Mouse (Mus musculus) leukemia stem cell, adult 10-12 weeks (primary cell): ENCODE measurements around the gene Fcer2a. TPM values are rescaled to one million over a fixed set of nuclear protein-coding genes. Genes with fewer than 3 reads are reported as not detected.

ENCODE experiments used
- polyA plus RNA-seq: library from polyadenylated mRNA; stranded (reverse); fragments of >175 nt; gene quantifications from 2 replicates; pipeline ENCODE4 v1.2.3, GENCODE M21; 2012; ENCODE audit warnings: low replicate concordance

Gene Fcer2a
- 5.4 and 22.4 TPM in 2 replicates for polyA plus RNA-seq

GRCm38 (mm10) chr8:3694121-3694520 lies at the start of gene Fcer2a:
Gene Fcer2a (minus strand): TSS chr8:3694175.

GRCm38 (mm10) chr8:3720551-3720950 lies 26.6 kb upstream of the Fcer2a start, which contains the start of gene Clec4g:
Gene Clec4g (minus strand): TSS chr8:3720651.

GRCm38 (mm10) chr8:3676131-3676992 lies 17.6 kb downstream of the Fcer2a start, which contains the start of gene Trappc5:
Gene Trappc5 (plus strand): TSS chr8:3676299.

GRCm38 (mm10) chr8:3671980-3672491 lies 21.9 kb downstream of the Fcer2a start, which contains the start of gene Fcor:
Gene Fcor (minus strand): TSS chr8:3672362.

DNA sequence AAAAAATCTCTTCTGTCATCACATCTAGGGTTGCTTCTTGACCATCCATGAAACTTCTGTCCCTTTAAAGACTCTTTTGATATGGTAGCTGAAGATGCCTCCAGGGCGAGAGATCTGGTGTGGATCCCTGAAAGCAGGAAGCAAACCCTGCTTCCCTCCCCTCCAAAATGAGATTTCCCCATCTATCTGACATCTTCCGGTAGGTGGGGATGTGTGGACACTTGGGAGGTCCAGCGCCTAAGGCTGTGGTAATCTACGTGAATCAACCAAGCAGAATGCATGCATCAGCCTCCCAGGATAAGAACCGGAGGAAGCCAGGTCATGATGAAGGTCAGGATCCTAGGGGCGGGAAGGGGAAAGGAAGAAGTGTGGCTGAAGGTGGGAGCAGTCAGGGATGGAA lies 28.5 kb downstream of the Fcer2a start, which contains the start of gene Mcemp1:
TSS of gene Mcemp1 (plus strand) at position 248 of the 400 bp plus-strand sequence.

GRCm38 (mm10) chr8:3655526-3655925 lies 38.4 kb downstream of the Fcer2a start, which contains the start of gene Retn:
Gene Retn (plus strand): TSS chr8:3655770.

Other genes with a start within 250 kb of the Fcer2a start
- 0.23 and 0.54 TPM in 2 replicates for gene Pex11g, start 226.5 kb downstream of the Fcer2a start, polyA plus RNA-seq
- gene Tex45, start 223.3 kb downstream of the Fcer2a start, polyA plus RNA-seq = not detected in 2 replicates
- 3.4 and 6.5 TPM in 2 replicates for gene Zfp358, start 201.0 kb downstream of the Fcer2a start, polyA plus RNA-seq
- 78.2 and 241 TPM in 2 replicates for gene Mcoln1, start 193.7 kb downstream of the Fcer2a start, polyA plus RNA-seq
- 21.4 and 33.0 TPM in 2 replicates for gene Pnpla6, start 178.8 kb downstream of the Fcer2a start, polyA plus RNA-seq
- 0.19 TPM in 1 of 2 replicates, not detected in the other for gene C330021F23Rik, start 126.2 kb downstream of the Fcer2a start, polyA plus RNA-seq
- gene Camsap3, start 106.9 kb downstream of the Fcer2a start, polyA plus RNA-seq = 0.42 and 0.58 TPM in 2 replicates
- gene Xab2, start 72.9 kb downstream of the Fcer2a start, polyA plus RNA-seq = 27.6 and 38.9 TPM in 2 replicates
- 10.9 and 50.5 TPM in 2 replicates for gene Pet100, start 72.6 kb downstream of the Fcer2a start, polyA plus RNA-seq
- not detected in 2 replicates for gene Pcp2, start 68.6 kb downstream of the Fcer2a start, polyA plus RNA-seq
- 95.4 and 315 TPM in 2 replicates for gene Stxbp2, start 63.2 kb downstream of the Fcer2a start, polyA plus RNA-seq
- not detected in 2 replicates for gene Retn, start 38.4 kb downstream of the Fcer2a start, polyA plus RNA-seq
- gene Mcemp1, start 28.4 kb downstream of the Fcer2a start, polyA plus RNA-seq = 0.11 and 0.24 TPM in 2 replicates
- gene Fcor, start 21.8 kb downstream of the Fcer2a start, polyA plus RNA-seq = not detected in 2 replicates
- 10.8 and 16.4 TPM in 2 replicates for gene Trappc5, start 17.9 kb downstream of the Fcer2a start, polyA plus RNA-seq
- 0.17 TPM in 1 of 2 replicates, not detected in the other for gene Clec4g, start 26.5 kb upstream of the Fcer2a start, polyA plus RNA-seq
- 0.44 and 0.52 TPM in 2 replicates for gene Cd209a, start 54.8 kb upstream of the Fcer2a start, polyA plus RNA-seq
- gene Cd209e, start 160.1 kb upstream of the Fcer2a start, polyA plus RNA-seq = not detected in 2 replicates
- not detected in 2 replicates for gene Cd209d, start 184.4 kb upstream of the Fcer2a start, polyA plus RNA-seq
- gene Cd209b, start 232.7 kb upstream of the Fcer2a start, polyA plus RNA-seq = not detected in 2 replicates